Mouse (Mus musculus): ENCODE data around the gene Bcl6b.
A peak's percentile ranks its signal among the peaks of the same experiment; 100 is the strongest.

Bcl6b gene

GRCm38 (mm10) chr11:70212423-70212822, 17.2 kb downstream of the Bcl6b start, which contains the start of gene Slc16a11:
TSS of gene Slc16a11 (plus strand) at chr11:70212752.
- DNase-seq (ENCODE audit: low spot score), result no peak

GRCm38 (mm10) chr11:70211972-70212371, 17.6 kb downstream of the Bcl6b start:
- no peak for DNase-seq (ENCODE audit: low spot score)

- DNase-seq (ENCODE audit: low spot score), result no peak
Observed at GRCm38 (mm10) chr11:70210681-70211080, 18.9 kb downstream of the Bcl6b start.

- no peak for DNase-seq (ENCODE audit: low spot score)
Observed at GRCm38 (mm10) chr11:70208778-70209388, 20.7 kb downstream of the Bcl6b start.

- no peak for DNase-seq (ENCODE audit: low spot score)
Observed at GRCm38 (mm10) chr11:70207283-70207682, 22.3 kb downstream of the Bcl6b start.

GRCm38 (mm10) chr11:70206801-70207200, 22.8 kb downstream of the Bcl6b start:
- DNase-seq (ENCODE audit: low spot score), result no peak

- DNase-seq (ENCODE audit: low spot score), result peak; percentile 92
Observed at GRCm38 (mm10) chr11:70201691-70202090, 27.9 kb downstream of the Bcl6b start.

- no peak for DNase-seq (ENCODE audit: low spot score)
Observed at GRCm38 (mm10) chr11:70200036-70200608, 29.5 kb downstream of the Bcl6b start.

- no peak for DNase-seq (ENCODE audit: low spot score)
Observed at GRCm38 (mm10) chr11:70199107-70199506, 30.5 kb downstream of the Bcl6b start.

GRCm38 (mm10) chr11:70198332-70198731, 31.3 kb downstream of the Bcl6b start:
- no peak for DNase-seq (ENCODE audit: low spot score)

- no peak for DNase-seq (ENCODE audit: low spot score)
Observed at GRCm38 (mm10) chr11:70193354-70194285, 36.0 kb downstream of the Bcl6b start.

- DNase-seq (ENCODE audit: low spot score), result no peak
Observed at GRCm38 (mm10) chr11:70192157-70192556, 37.4 kb downstream of the Bcl6b start.

- no peak for DNase-seq (ENCODE audit: low spot score)
Observed at GRCm38 (mm10) chr11:70191188-70191587, 38.4 kb downstream of the Bcl6b start.

GRCm38 (mm10) chr11:70189319-70190134, 40.1 kb downstream of the Bcl6b start:
- no peak for DNase-seq (ENCODE audit: low spot score)

- DNase-seq (ENCODE audit: low spot score), result no peak
Observed at GRCm38 (mm10) chr11:70185120-70185519, 44.5 kb downstream of the Bcl6b start.

- DNase-seq (ENCODE audit: low spot score), result no peak
Observed at GRCm38 (mm10) chr11:70180496-70180895, 49.1 kb downstream of the Bcl6b start.

- peak; percentile 57 for DNase-seq (ENCODE audit: low spot score)
Observed at GRCm38 (mm10) chr11:70179401-70179800, 50.2 kb downstream of the Bcl6b start.

GRCm38 (mm10) chr11:70178756-70179155, 50.8 kb downstream of the Bcl6b start:
- peak; percentile 37 for DNase-seq (ENCODE audit: low spot score)

- peak; percentile 29 for DNase-seq (ENCODE audit: low spot score)
Observed at GRCm38 (mm10) chr11:70178311-70178710, 51.3 kb downstream of the Bcl6b start.

- DNase-seq (ENCODE audit: low spot score), result peak; percentile 64
Observed at GRCm38 (mm10) chr11:70177647-70178046, 52.0 kb downstream of the Bcl6b start.

- no peak for DNase-seq (ENCODE audit: low spot score)
Observed at GRCm38 (mm10) chr11:70174491-70174890, 55.1 kb downstream of the Bcl6b start.

Data from testis, postnatal 10 days (tissue).